Mouse (Mus musculus): ENCODE data around the gene Gsap. TPM values are rescaled to one million over a fixed set of nuclear protein-coding genes. Genes with fewer than 3 reads are reported as not detected.
"Not testable (repeated sequence)": the region's sequence is repeated elsewhere in the genome, so short reads cannot be mapped to it uniquely, and the experiment has no call there.

The Gsap gene
- polyA plus RNA-seq, 1 experiment from 2014 or later, result 0.41 TPM

- Histone ChIP-seq H3K27me3 (replicated peaks) (no peaks in the 10 kb centered on the region), H3K27ac (ENCODE audit: poor library complexity, severe bottlenecking) (no peak overlapping the region), H3K9me3 (replicated peaks) (no peaks in the 10 kb centered on the region), H3K4me2 (no peak overlapping the region), H3K4me3 (no peak overlapping the region), H3K4me1 (replicated peaks) (0 out of 2 replicates have a peak, but pooled peaks cover 8% of the 10 kb centered on the region), H3K9ac (no peak overlapping the region), H3K36me3 (no peaks in the 10 kb centered on the region)
- 63% methylated on average over 7 of the region's 7 CpGs for WGBS
- ATAC-seq (ENCODE audit: insufficient number of reproducible peaks, low FRiP score), result no peak
Measured at GRCm38 (mm10) chr5:21260746-21261145, 74.7 kb downstream of the Gsap start.

GRCm38 (mm10) chr5:21261202-21261844, 75.3 kb downstream of the Gsap start:
- ATAC-seq (ENCODE audit: insufficient number of reproducible peaks, low FRiP score), result no peak
- Histone ChIP-seq H3K9me3 (replicated peaks) (no peaks in the 10 kb centered on the region), H3K27ac (ENCODE audit: poor library complexity, severe bottlenecking) (no peak overlapping the region), H3K4me3 (no peak overlapping the region), H3K9ac (no peak overlapping the region), H3K27me3 (replicated peaks) (no peaks in the 10 kb centered on the region), H3K4me1 (replicated peaks) (0 out of 2 replicates have a peak, but pooled peaks cover 8% of the 10 kb centered on the region), H3K36me3 (no peaks in the 10 kb centered on the region), H3K4me2 (no peak overlapping the region)
- 55% methylated on average over 6 of the region's 6 CpGs for WGBS

DNA sequence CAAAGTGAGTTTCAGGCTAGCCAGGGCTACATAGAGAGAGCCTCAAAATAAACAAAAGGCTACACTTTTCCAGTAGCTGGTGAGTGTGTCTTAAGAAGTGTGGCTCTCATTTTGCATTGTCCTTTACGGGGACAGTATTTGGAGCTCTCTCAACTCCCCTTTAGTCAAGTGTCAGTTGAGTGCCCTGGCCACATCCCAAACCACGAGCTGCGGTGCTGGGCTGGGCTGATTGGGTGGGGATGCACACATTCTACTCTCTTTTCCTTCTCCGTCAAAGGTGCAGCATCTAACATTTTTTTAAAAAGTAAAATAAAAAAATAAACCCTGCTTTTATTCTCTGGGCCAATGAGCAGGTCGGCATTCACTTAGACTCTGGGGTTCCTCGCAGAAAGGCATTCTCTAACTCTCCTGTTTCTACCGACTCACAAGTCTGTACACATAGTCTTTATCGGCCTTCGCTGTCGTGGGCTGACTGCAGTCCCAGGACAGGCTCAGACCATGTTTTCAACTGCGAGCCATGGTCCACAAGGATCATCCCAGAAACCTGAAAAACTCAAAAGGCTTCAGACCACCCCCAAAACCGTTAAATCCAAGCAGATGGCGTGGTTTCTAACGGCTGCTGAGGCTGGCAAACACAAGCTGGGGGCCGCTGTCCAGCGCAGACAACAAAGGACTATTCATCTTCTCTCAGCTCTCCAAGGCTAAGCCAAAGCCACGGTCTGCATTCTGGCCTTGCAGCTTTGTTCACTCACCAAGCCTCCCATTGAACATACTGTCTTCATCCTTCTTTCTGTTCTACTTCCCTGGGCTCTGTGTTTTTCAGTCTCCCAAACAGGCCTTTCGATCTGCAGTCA, 77.4 kb downstream of the Gsap start:
- H3K4me2 ChIP-seq, result no peak overlapping the region
- H3K36me3 ChIP-seq, result no peaks in the 10 kb centered on the region
- no peaks in the 10 kb centered on the region for H3K9me3 ChIP-seq (replicated peaks)
- H3K9ac ChIP-seq, result no peak overlapping the region
- 0 out of 2 replicates have a peak, but pooled peaks cover 6% of the 10 kb centered on the region for H3K4me1 ChIP-seq (replicated peaks)
- H3K27ac ChIP-seq (ENCODE audit: poor library complexity, severe bottlenecking), result no peak overlapping the region
- no peak for ATAC-seq (ENCODE audit: insufficient number of reproducible peaks, low FRiP score)
- H3K4me3 ChIP-seq, result no peak overlapping the region
- WGBS, result 59% methylated on average over 18 of the region's 18 CpGs
- H3K27me3 ChIP-seq (replicated peaks), result no peaks in the 10 kb centered on the region

- no peaks in the 10 kb centered on the region for H3K27me3 ChIP-seq (replicated peaks)
- no peak overlapping the region for H3K9ac ChIP-seq
- ATAC-seq (ENCODE audit: insufficient number of reproducible peaks, low FRiP score), result no peak
- H3K27ac ChIP-seq (ENCODE audit: poor library complexity, severe bottlenecking), result no peak overlapping the region
- 0 out of 2 replicates have a peak, but pooled peaks cover 6% of the 10 kb centered on the region for H3K4me1 ChIP-seq (replicated peaks)
- no peaks in the 10 kb centered on the region for H3K36me3 ChIP-seq
- WGBS, result 88% methylated on average over 8 of the region's 8 CpGs
- no peaks in the 10 kb centered on the region for H3K9me3 ChIP-seq (replicated peaks)
- no peak overlapping the region for H3K4me2 ChIP-seq
- H3K4me3 ChIP-seq, result no peak overlapping the region
Measured at GRCm38 (mm10) chr5:21264352-21265021, 78.4 kb downstream of the Gsap start.

GRCm38 (mm10) chr5:21265049-21265448, 79.0 kb downstream of the Gsap start:
- no peak overlapping the region for H3K27ac ChIP-seq (ENCODE audit: poor library complexity, severe bottlenecking)
- ATAC-seq (ENCODE audit: insufficient number of reproducible peaks, low FRiP score), result no peak
- 24% methylated on average over 4 of the region's 4 CpGs for WGBS
- no peaks in the 10 kb centered on the region for H3K27me3 ChIP-seq (replicated peaks)
- 0 out of 2 replicates have a peak, but pooled peaks cover 6% of the 10 kb centered on the region for H3K4me1 ChIP-seq (replicated peaks)
- H3K36me3 ChIP-seq, result no peaks in the 10 kb centered on the region
- no peak overlapping the region for H3K4me2 ChIP-seq
- H3K4me3 ChIP-seq, result no peak overlapping the region
- no peaks in the 10 kb centered on the region for H3K9me3 ChIP-seq (replicated peaks)
- H3K9ac ChIP-seq, result no peak overlapping the region

- 78% methylated on average over 2 of the region's 2 CpGs for WGBS
- Histone ChIP-seq H3K27me3 (replicated peaks) (no peaks in the 10 kb centered on the region), H3K4me2 (no peak overlapping the region), H3K9ac (no peak overlapping the region), H3K4me3 (no peak overlapping the region), H3K9me3 (replicated peaks) (no peaks in the 10 kb centered on the region), H3K36me3 (no peaks in the 10 kb centered on the region), H3K27ac (ENCODE audit: poor library complexity, severe bottlenecking) (no peak overlapping the region), H3K4me1 (replicated peaks) (no peaks in the 10 kb centered on the region)
- no peak; the same call in 1 of the 2 replicates for ATAC-seq (ENCODE audit: insufficient number of reproducible peaks, low FRiP score)
Measured at GRCm38 (mm10) chr5:21267090-21267489, 81.0 kb downstream of the Gsap start.

GRCm38 (mm10) chr5:21269446-21269845, 83.4 kb downstream of the Gsap start:
- H3K4me2 ChIP-seq, result no peak overlapping the region
- H3K27ac ChIP-seq (ENCODE audit: poor library complexity, severe bottlenecking), result no peak overlapping the region
- no peak overlapping the region for H3K4me3 ChIP-seq
- H3K4me1 ChIP-seq (replicated peaks), result no peaks in the 10 kb centered on the region
- H3K36me3 ChIP-seq, result no peaks in the 10 kb centered on the region
- H3K9me3 ChIP-seq (replicated peaks), result no peaks in the 10 kb centered on the region
- no peak for ATAC-seq (ENCODE audit: insufficient number of reproducible peaks, low FRiP score)
- 66% methylated on average over 5 of the region's 5 CpGs for WGBS
- no peak overlapping the region for H3K9ac ChIP-seq
- H3K27me3 ChIP-seq (replicated peaks), result no peaks in the 10 kb centered on the region

- Histone ChIP-seq H3K27ac (ENCODE audit: poor library complexity, severe bottlenecking) (no peak overlapping the region), H3K36me3 (no peaks in the 10 kb centered on the region), H3K9me3 (replicated peaks) (no peaks in the 10 kb centered on the region), H3K9ac (no peak overlapping the region), H3K4me1 (replicated peaks) (no peaks in the 10 kb centered on the region), H3K4me3 (no peak overlapping the region), H3K4me2 (no peak overlapping the region), H3K27me3 (replicated peaks) (no peaks in the 10 kb centered on the region)
- whole genome bisulfite sequencing, result 61% methylated on average over 4 of the region's 4 CpGs
- no peak for ATAC-seq (ENCODE audit: insufficient number of reproducible peaks, low FRiP score)
Measured at GRCm38 (mm10) chr5:21270756-21271155, 84.7 kb downstream of the Gsap start.

- no peaks in the 10 kb centered on the region for H3K9me3 ChIP-seq (replicated peaks)
- WGBS, result 62% methylated on average over 9 of the region's 9 CpGs
- H3K27me3 ChIP-seq (replicated peaks), result no peaks in the 10 kb centered on the region
- H3K27ac ChIP-seq (ENCODE audit: poor library complexity, severe bottlenecking), result no peak overlapping the region
- H3K4me1 ChIP-seq (replicated peaks), result no peaks in the 10 kb centered on the region
- ATAC-seq (ENCODE audit: insufficient number of reproducible peaks, low FRiP score), result no peak
- no peak overlapping the region for H3K9ac ChIP-seq
- no peak overlapping the region for H3K4me2 ChIP-seq
- H3K36me3 ChIP-seq, result no peaks in the 10 kb centered on the region
- H3K4me3 ChIP-seq, result no peak overlapping the region
Measured at GRCm38 (mm10) chr5:21271386-21272354, 85.6 kb downstream of the Gsap start.

DNA sequence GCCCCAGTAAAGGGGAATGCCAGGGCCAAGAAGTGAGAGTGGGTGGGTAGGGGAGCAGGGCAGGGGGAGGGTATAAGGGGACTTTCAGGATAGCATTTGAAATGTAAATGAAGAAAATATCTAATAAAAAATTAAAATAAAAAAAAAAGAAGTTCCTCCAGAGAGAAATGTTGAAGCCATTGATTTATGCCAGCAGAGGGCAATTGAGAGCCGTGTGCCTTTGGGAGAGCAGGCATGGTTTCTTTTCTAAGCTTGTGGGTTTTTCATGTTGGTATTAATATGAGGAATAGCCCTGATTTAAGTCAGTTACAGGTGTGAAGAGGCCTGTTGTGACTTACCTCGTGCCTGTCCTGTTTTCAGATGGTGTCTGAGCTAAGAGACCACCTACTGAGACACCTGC, 91.6 kb downstream of the Gsap start:
- H3K9ac ChIP-seq; H3K27ac ChIP-seq (ENCODE audit: poor library complexity, severe bottlenecking); ATAC-seq (ENCODE audit: insufficient number of reproducible peaks, low FRiP score); H3K9me3 ChIP-seq (replicated peaks); H3K36me3 ChIP-seq; H3K4me1 ChIP-seq (replicated peaks); H3K27me3 ChIP-seq (replicated peaks); H3K4me2 ChIP-seq; H3K4me3 ChIP-seq: not testable (repeated sequence)
- 56% methylated on average over 2 of the region's 2 CpGs for WGBS
